Mouse (Mus musculus): ENCODE measurements around the gene 4930512M02Rik. TPM values are rescaled to one million over a fixed set of nuclear protein-coding genes. Genes with fewer than 3 reads are reported as not detected.
"Not testable (repeated sequence)": the region's sequence is repeated elsewhere in the genome, so short reads cannot be mapped to it uniquely, and the experiment has no call there.

4930512M02Rik gene
- polyA plus RNA-seq (2015; fragmentation: Nextera tagmentation; extraction: Ambion mirVana), result not detected in 2 replicates

DNA sequence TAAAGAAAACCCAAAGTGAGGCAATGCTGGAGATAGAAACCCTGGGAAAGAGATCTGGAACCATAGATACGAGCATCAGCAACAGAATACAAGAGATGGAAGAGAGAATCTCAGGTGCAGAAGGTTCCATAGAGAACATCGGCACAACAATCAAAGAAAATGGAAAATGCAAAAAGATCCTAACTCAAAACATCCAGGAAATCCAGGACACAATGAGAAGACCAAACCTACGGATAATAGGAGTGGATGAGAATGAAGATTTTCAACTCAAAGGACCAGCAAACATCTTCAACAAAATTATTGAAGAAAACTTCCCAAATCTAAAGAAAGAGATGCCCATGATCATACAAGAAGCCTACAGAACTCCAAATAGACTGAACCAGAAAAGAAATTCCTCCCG, at the start of gene 4930512M02Rik:
Gene 4930512M02Rik (minus strand): TSS at position 101 of the 400 bp plus-strand sequence.
- H3K4me1 ChIP-seq (replicated peaks; ENCODE audit: control insufficient read depth, insufficient read depth); H3K9ac ChIP-seq (ENCODE audit: low read length); ATAC-seq (ENCODE audit: low FRiP score, low TSS enrichment); H3K9me3 ChIP-seq (ENCODE audit: control insufficient read depth, low read length); H3K4me3 ChIP-seq (ENCODE audit: low read depth, low read length); H3K27ac ChIP-seq (replicated peaks); H3K36me3 ChIP-seq (ENCODE audit: control insufficient read depth, insufficient read depth, low read length); DNase-seq (ENCODE audit: low spot score); H3K4me2 ChIP-seq (replicated peaks; ENCODE audit: low read depth); H3K27me3 ChIP-seq (ENCODE audit: control insufficient read depth, insufficient read depth, low read length): not testable (repeated sequence)
- 67% methylated on average over 1 of the region's 4 CpGs for WGBS

GRCm38 (mm10) chr11:11677165-11677564, 49.5 kb upstream of the 4930512M02Rik start:
- TF ChIP-seq CTCF (IDR thresholded peaks at IDR 0.05; ENCODE audit: low read depth) (no peak), EP300 (optimal IDR thresholded peaks at IDR 0.05) (no peak)
- no peak overlapping the region for H3K27ac ChIP-seq (replicated peaks)
- 75% methylated on average over 7 of the region's 7 CpGs for whole genome bisulfite sequencing
- H3K4me2 ChIP-seq (replicated peaks; ENCODE audit: low read depth), result no peak overlapping the region
- no peaks in the 10 kb centered on the region for H3K36me3 ChIP-seq (ENCODE audit: control insufficient read depth, insufficient read depth, low read length)
- no peaks in the 10 kb centered on the region for H3K4me1 ChIP-seq (replicated peaks; ENCODE audit: control insufficient read depth, insufficient read depth)
- H3K4me3 ChIP-seq (ENCODE audit: low read depth, low read length), result no peak overlapping the region
- H3K9me3 ChIP-seq (ENCODE audit: control insufficient read depth, low read length), result no peaks in the 10 kb centered on the region
- no peak overlapping the region for H3K9ac ChIP-seq (ENCODE audit: low read length)
- no peaks in the 10 kb centered on the region for H3K27me3 ChIP-seq (ENCODE audit: control insufficient read depth, insufficient read depth, low read length)
- DNase-seq (ENCODE audit: low spot score), result no peak
- no peak for ATAC-seq (ENCODE audit: low FRiP score, low TSS enrichment)

- Histone ChIP-seq H3K4me3 (ENCODE audit: low read depth, low read length) (no peak overlapping the region), H3K36me3 (ENCODE audit: control insufficient read depth, insufficient read depth, low read length) (no peaks in the 10 kb centered on the region), H3K9ac (ENCODE audit: low read length) (no peak overlapping the region), H3K27ac (replicated peaks) (no peak overlapping the region), H3K27me3 (ENCODE audit: control insufficient read depth, insufficient read depth, low read length) (no peaks in the 10 kb centered on the region), H3K4me2 (replicated peaks; ENCODE audit: low read depth) (no peak overlapping the region), H3K9me3 (ENCODE audit: control insufficient read depth, low read length) (no peaks in the 10 kb centered on the region), H3K4me1 (replicated peaks; ENCODE audit: control insufficient read depth, insufficient read depth) (no peaks in the 10 kb centered on the region)
- TF ChIP-seq EP300 (optimal IDR thresholded peaks at IDR 0.05), result no peak
- no peak for TF ChIP-seq CTCF (IDR thresholded peaks at IDR 0.05; ENCODE audit: low read depth)
- WGBS, result 80% methylated on average over 9 of the region's 9 CpGs
- DNase-seq (ENCODE audit: low spot score) (no peak), ATAC-seq (ENCODE audit: low FRiP score, low TSS enrichment) (no peak)
Measured at GRCm38 (mm10) chr11:11676068-11676741, 48.6 kb upstream of the 4930512M02Rik start.

DNA sequence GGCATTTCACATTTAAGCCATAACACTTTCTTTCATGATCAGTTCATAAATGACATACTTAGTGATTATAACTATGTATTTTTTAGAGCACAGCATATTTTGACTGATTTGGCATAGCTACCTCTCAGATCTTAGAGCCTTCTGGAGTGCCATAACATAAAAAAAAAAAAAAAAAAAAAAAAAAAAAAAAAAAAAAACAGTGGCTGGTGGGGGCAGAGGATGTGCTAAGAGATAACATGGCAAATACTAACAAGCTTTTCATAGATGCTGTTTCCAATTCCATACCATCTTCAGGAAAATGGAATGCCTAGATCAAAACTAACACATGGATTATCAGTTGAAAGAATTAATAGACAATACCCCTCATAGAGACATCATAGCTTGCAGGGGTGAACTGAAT, 47.4 kb upstream of the 4930512M02Rik start:
- Histone ChIP-seq H3K4me2 (replicated peaks; ENCODE audit: low read depth) (no peak overlapping the region), H3K27me3 (ENCODE audit: control insufficient read depth, insufficient read depth, low read length) (no peaks in the 10 kb centered on the region), H3K36me3 (ENCODE audit: control insufficient read depth, insufficient read depth, low read length) (no peaks in the 10 kb centered on the region), H3K9me3 (ENCODE audit: control insufficient read depth, low read length) (no peaks in the 10 kb centered on the region), H3K27ac (replicated peaks) (no peak overlapping the region), H3K9ac (ENCODE audit: low read length) (no peak overlapping the region), H3K4me3 (ENCODE audit: low read depth, low read length) (no peak overlapping the region), H3K4me1 (replicated peaks; ENCODE audit: control insufficient read depth, insufficient read depth) (no peaks in the 10 kb centered on the region)
- no peak for ATAC-seq (ENCODE audit: low FRiP score, low TSS enrichment)
- no peak for DNase-seq (ENCODE audit: low spot score)
- TF ChIP-seq CTCF (IDR thresholded peaks at IDR 0.05; ENCODE audit: low read depth), result no peak
- no peak for TF ChIP-seq EP300 (optimal IDR thresholded peaks at IDR 0.05)

DNA sequence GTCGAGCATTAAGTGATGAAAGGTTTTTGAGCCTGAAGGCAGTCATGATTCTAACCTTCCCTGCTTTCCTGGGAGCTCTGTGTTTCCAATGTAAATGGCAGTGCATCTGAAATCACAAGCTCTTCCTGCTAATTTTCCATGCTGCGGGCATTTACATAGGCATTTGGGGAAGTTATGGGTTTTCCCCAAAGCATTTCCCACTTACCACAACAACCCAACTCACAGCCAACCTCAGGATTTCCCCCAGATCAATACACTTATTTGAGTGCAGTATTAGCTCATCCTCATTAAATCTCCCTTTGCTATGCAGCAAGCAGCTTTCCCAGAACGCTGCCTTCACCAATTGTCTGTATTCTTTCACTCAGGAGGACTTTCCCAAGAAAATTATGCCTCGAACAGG, 45.3 kb upstream of the 4930512M02Rik start:
- no peak overlapping the region for H3K9ac ChIP-seq (ENCODE audit: low read length)
- no peak for ATAC-seq (ENCODE audit: low FRiP score, low TSS enrichment)
- 66% methylated on average over 4 of the region's 4 CpGs for WGBS
- H3K27ac ChIP-seq (replicated peaks), result no peak overlapping the region
- no peak for DNase-seq (ENCODE audit: low spot score)
- H3K4me1 ChIP-seq (replicated peaks; ENCODE audit: control insufficient read depth, insufficient read depth), result no peaks in the 10 kb centered on the region
- H3K36me3 ChIP-seq (ENCODE audit: control insufficient read depth, insufficient read depth, low read length), result no peaks in the 10 kb centered on the region
- no peaks in the 10 kb centered on the region for H3K9me3 ChIP-seq (ENCODE audit: control insufficient read depth, low read length)
- no peak for TF ChIP-seq EP300 (optimal IDR thresholded peaks at IDR 0.05)
- TF ChIP-seq CTCF (IDR thresholded peaks at IDR 0.05; ENCODE audit: low read depth), result no peak
- H3K4me3 ChIP-seq (ENCODE audit: low read depth, low read length), result no peak overlapping the region
- no peak overlapping the region for H3K4me2 ChIP-seq (replicated peaks; ENCODE audit: low read depth)
- H3K27me3 ChIP-seq (ENCODE audit: control insufficient read depth, insufficient read depth, low read length), result no peaks in the 10 kb centered on the region

- no peak for ATAC-seq (ENCODE audit: low FRiP score, low TSS enrichment)
- H3K36me3 ChIP-seq (ENCODE audit: control insufficient read depth, insufficient read depth, low read length), result no peaks in the 10 kb centered on the region
- WGBS, result 94% methylated on average over 3 of the region's 3 CpGs
- no peak for TF ChIP-seq CTCF (IDR thresholded peaks at IDR 0.05; ENCODE audit: low read depth)
- DNase-seq (ENCODE audit: low spot score), result no peak
- no peak overlapping the region for H3K27ac ChIP-seq (replicated peaks)
- H3K27me3 ChIP-seq (ENCODE audit: control insufficient read depth, insufficient read depth, low read length), result no peaks in the 10 kb centered on the region
- no peaks in the 10 kb centered on the region for H3K4me1 ChIP-seq (replicated peaks; ENCODE audit: control insufficient read depth, insufficient read depth)
- no peak overlapping the region for H3K9ac ChIP-seq (ENCODE audit: low read length)
- H3K4me3 ChIP-seq (ENCODE audit: low read depth, low read length), result no peak overlapping the region
- no peak overlapping the region for H3K4me2 ChIP-seq (replicated peaks; ENCODE audit: low read depth)
- H3K9me3 ChIP-seq (ENCODE audit: control insufficient read depth, low read length), result no peaks in the 10 kb centered on the region
Measured at GRCm38 (mm10) chr11:11667922-11668290, 40.3 kb upstream of the 4930512M02Rik start.

All from stomach, postnatal 0 days (tissue).